Mouse (Mus musculus) embryonic facial prominence, embryonic 14.5 days (tissue): Measurements from ENCODE around the gene Tmed8. TPM values are rescaled to one million over a fixed set of nuclear protein-coding genes. Genes with fewer than 3 reads are reported as not detected.

ENCODE experiments used
- ATAC-seq: fragments of 200-750 bp; cut with Nextera tagmentation; 2 replicates; pipeline ENCODE4 v1.8.0; 2017; ENCODE audit warnings: low read depth, moderate number of reproducible peaks, moderate TSS enrichment
- DNase-seq: peaks from one replicate; pipeline ENCODE4 v3.0.0-alpha.2; 2015; ENCODE audit warnings: low spot score
- H3K27ac ChIP-seq: fragments of 300-500 bp; sonication (generic); replicated peaks from 2 replicates; pipeline ENCODE4 v1.5.1; 2014; ENCODE audit warnings: low read depth, mild to moderate bottlenecking, low read length, moderate library complexity
- H3K27me3 ChIP-seq: fragments of 300-500 bp; sonication (generic); replicated peaks from 2 replicates; pipeline ENCODE4 v1.6.1; 2014; ENCODE audit warnings: low read length; ENCODE audit not compliant: control insufficient read depth, insufficient read depth
- H3K36me3 ChIP-seq: fragments of 300-500 bp; sonication (generic); 2 replicates; pipeline ENCODE4 v1.6.1; 2014; ENCODE audit warnings: low read length, mixed read lengths; ENCODE audit not compliant: control insufficient read depth, insufficient read depth
- H3K4me1 ChIP-seq: fragments of 300-500 bp; sonication (generic); 2 replicates; pipeline ENCODE4 v1.6.1; 2014; ENCODE audit warnings: antibody characterized with exemption, low read length; ENCODE audit not compliant: control insufficient read depth, insufficient read depth
- H3K4me2 ChIP-seq: fragments of 300-500 bp; sonication (generic); 2 replicates; pipeline ENCODE4 v1.6.1; 2014; ENCODE audit warnings: low read depth, mild to moderate bottlenecking, low read length, moderate library complexity, mixed read lengths
- H3K4me3 ChIP-seq: fragments of 300-500 bp; sonication (generic); 2 replicates; pipeline ENCODE4 v1.5.1; 2014; ENCODE audit warnings: low read depth, mild to moderate bottlenecking, low read length
- H3K9ac ChIP-seq: fragments of 300-500 bp; sonication (generic); 2 replicates; pipeline ENCODE4 v1.6.1; 2014; ENCODE audit warnings: low read depth, mild to moderate bottlenecking, low read length, moderate library complexity, mixed read lengths
- H3K9me3 ChIP-seq: fragments of 300-500 bp; sonication (generic); 2 replicates; pipeline ENCODE4 v1.6.1; 2016; ENCODE audit warnings: low read length; ENCODE audit not compliant: control insufficient read depth
- WGBS: fragments of 180-500 bp; shearing (Covaris S2); extraction: QIAGEN DNeasy Blood & Tissue Kit; methylation state at CpG from one replicate; pipeline ENCODE4 v1.1.7; 2014; 5-methylcytosine and 5-hydroxymethylcytosine counted together
- polyA plus RNA-seq: library from polyadenylated mRNA; unstranded; fragments of >200 nt; fragmentation: Nextera tagmentation; extraction: Ambion mirVana; gene quantifications from 2 replicates; pipeline ENCODE4 v1.2.1, GENCODE M21; 2014

The Tmed8 gene
- polyA plus RNA-seq, 1 experiment from 2014 or later = 4.2 TPM

DNA sequence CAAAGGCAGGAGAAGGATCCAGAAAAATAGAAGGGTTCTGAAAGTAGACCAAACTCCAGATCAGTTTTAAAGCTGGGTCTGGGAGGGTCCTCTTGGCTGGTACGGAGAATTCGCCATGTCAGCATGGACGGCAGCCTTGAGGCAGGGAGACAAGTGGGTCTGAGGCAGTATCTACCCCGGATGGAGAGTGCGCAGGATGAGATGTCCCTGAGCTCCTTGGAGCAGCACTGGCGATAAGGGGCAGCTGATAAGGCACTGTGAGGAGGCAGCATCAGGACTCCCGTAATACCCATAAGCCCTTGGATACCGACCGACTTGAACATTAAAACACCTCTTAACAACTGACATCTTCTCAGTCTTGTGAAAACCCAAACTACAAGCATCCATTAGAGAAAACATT lies 67.5 kb downstream of the Tmed8 start:
- peaks cover 43% of the 10 kb centered on the region for H3K36me3 ChIP-seq
- H3K9ac ChIP-seq = no peak overlapping the region
- H3K4me1 ChIP-seq = no peaks in the 10 kb centered on the region
- H3K4me2 ChIP-seq = no peak overlapping the region
- no peak for DNase-seq
- no peaks in the 10 kb centered on the region for H3K27me3 ChIP-seq
- no peak overlapping the region for H3K4me3 ChIP-seq
- no peak overlapping the region for H3K27ac ChIP-seq
- no peaks in the 10 kb centered on the region for H3K9me3 ChIP-seq
- WGBS = 93% methylated on average over 9 of the region's 9 CpGs
- no peak for ATAC-seq

- no peak overlapping the region for H3K4me3 ChIP-seq
- ATAC-seq (no peak), DNase-seq (no peak)
- H3K9me3 ChIP-seq = no peaks in the 10 kb centered on the region
- H3K27ac ChIP-seq = no peak overlapping the region
- H3K4me2 ChIP-seq = no peak overlapping the region
- WGBS = 88% methylated on average over 6 of the region's 6 CpGs
- H3K27me3 ChIP-seq = no peaks in the 10 kb centered on the region
- no peak overlapping the region for H3K9ac ChIP-seq
- no peaks in the 10 kb centered on the region for H3K4me1 ChIP-seq
- H3K36me3 ChIP-seq = peaks cover 44% of the 10 kb centered on the region
Measured at GRCm38 (mm10) chr12:87132210-87132609, 68.0 kb downstream of the Tmed8 start.

DNA sequence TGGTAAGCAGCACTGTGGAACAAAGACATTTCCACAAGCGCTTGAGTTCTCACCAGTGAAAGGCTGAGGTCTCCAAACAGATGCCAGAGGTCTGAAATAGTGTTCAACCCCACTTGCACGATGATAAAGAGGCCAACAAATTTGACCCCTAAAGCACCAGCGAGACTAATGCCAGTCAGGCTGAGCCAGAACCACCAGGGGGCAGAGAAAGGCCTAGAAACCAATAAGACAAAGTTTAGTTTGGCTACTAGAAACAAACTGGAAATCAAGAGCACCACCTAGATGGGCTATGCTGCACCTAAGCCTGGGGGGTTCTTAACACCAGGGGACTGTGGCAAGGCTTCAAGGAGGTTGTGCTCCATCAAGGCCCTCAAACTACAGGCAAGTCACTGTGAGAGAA lies 68.6 kb downstream of the Tmed8 start:
- DNase-seq = peak; percentile 17

GRCm38 (mm10) chr12:87131181-87131580 lies 69.1 kb downstream of the Tmed8 start:
- Histone ChIP-seq H3K4me1 (no peaks in the 10 kb centered on the region), H3K4me3 (no peak overlapping the region), H3K27ac (no peak overlapping the region), H3K9me3 (no peaks in the 10 kb centered on the region), H3K27me3 (no peaks in the 10 kb centered on the region), H3K9ac (no peak overlapping the region), H3K4me2 (no peak overlapping the region), H3K36me3 (peaks cover 39% of the 10 kb centered on the region; the same call in 1 of the 2 replicates)
- ATAC-seq = no peak
- 83% methylated on average over 2 of the region's 2 CpGs for WGBS
- no peak for DNase-seq

More for the DNA sequence above, 68.6 kb downstream of the Tmed8 start:
- Histone ChIP-seq H3K9ac (no peak overlapping the region), H3K27ac (no peak overlapping the region), H3K9me3 (no peaks in the 10 kb centered on the region), H3K27me3 (no peaks in the 10 kb centered on the region), H3K4me2 (no peak overlapping the region), H3K4me1 (no peaks in the 10 kb centered on the region), H3K36me3 (peaks cover 40% of the 10 kb centered on the region; the same call in 1 of the 2 replicates), H3K4me3 (no peak overlapping the region)
- ATAC-seq = no peak
- WGBS = 73% methylated on average over 3 of the region's 3 CpGs

DNA sequence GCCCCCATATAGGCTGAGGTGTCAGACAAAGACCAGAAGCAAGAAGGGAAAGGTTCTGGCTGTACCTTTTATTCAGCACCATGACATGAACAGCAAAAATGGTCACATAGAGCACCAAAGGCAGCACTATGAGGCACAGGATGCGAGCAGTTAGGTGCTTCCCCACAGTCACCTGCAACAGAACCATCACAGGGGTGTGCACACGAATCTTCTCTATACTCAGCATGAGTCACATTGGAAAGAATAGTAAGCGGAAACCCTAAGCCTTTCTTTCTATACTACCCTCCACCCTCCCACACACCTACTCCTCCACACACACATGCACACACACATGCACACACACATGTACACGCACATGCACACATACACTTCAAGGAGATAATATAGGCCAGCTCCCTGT lies 70.0 kb downstream of the Tmed8 start:
- DNase-seq (no peak), ATAC-seq (no peak)
- Histone ChIP-seq H3K4me2 (no peak overlapping the region), H3K9ac (no peak overlapping the region), H3K9me3 (no peaks in the 10 kb centered on the region), H3K27ac (no peak overlapping the region), H3K4me1 (no peaks in the 10 kb centered on the region), H3K27me3 (no peaks in the 10 kb centered on the region), H3K4me3 (no peak overlapping the region), H3K36me3 (peaks cover 36% of the 10 kb centered on the region; the same call in 1 of the 2 replicates)
- 85% methylated on average over 4 of the region's 4 CpGs for WGBS

DNA sequence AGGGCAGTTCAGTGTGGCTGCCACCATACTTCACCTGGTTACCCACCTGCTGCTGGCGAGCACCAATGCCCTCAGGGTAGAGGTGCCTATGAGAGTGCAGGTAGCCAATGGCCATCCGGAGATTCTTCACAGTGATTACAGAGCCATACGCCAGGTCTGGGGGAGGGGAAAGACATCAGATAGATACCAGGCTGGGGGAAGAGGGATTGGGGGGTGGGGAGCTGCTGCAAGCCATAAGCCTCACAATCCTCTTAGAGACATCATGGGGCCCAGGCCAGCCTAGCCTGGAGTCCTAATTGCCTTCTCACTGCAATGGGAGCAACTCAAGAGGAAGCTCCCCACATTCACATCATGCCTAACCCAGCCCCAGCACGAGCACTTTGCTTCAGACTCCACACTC lies 73.0 kb downstream of the Tmed8 start:
- Histone ChIP-seq H3K4me2 (no peak overlapping the region), H3K36me3 (peaks cover 51% of the 10 kb centered on the region), H3K4me1 (no peaks in the 10 kb centered on the region), H3K27ac (no peak overlapping the region), H3K9me3 (no peaks in the 10 kb centered on the region), H3K27me3 (no peaks in the 10 kb centered on the region), H3K4me3 (no peak overlapping the region), H3K9ac (no peak overlapping the region)
- ATAC-seq (no peak), DNase-seq (no peak)
- WGBS = 64% methylated on average over 4 of the region's 4 CpGs

DNA sequence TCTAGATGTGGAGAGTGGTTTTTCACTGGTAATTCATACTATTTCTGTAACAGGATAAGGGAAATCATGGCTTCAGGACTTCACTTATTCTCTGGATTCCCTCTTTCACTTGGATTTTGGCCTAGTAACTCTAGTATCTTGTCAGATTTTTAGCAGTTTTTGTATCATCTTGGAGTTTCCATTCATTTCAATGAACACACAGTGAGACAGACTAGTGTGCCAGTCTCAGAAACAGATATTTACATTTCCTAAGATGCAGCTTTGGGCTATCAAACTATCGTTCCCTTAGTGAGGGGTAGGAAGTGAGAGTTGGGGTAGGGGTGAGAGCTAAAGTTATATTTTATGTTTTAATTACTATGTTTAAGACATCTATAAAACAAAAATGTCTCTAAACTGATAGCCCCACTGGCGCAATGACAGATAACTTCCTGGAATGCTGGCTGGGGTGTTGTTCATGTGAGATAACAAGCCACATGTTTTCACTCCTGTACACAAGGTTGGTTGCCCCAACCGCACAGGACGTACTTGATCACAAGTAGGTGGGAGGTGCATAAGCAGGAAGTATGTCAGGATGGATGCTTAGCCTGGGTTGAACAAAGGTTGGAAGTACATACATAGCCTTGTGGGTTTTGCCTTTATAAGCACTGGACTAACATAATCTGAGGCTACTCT lies 78.2 kb downstream of the Tmed8 start:
- Histone ChIP-seq H3K4me2 (no peak overlapping the region), H3K27ac (no peak overlapping the region), H3K27me3 (no peaks in the 10 kb centered on the region), H3K4me3 (no peak overlapping the region), H3K4me1 (no peaks in the 10 kb centered on the region), H3K9me3 (no peaks in the 10 kb centered on the region), H3K36me3 (peaks cover 49% of the 10 kb centered on the region), H3K9ac (no peak overlapping the region)
- no peak for ATAC-seq
- 93% methylated on average over 4 of the region's 4 CpGs for WGBS
- DNase-seq = no peak

Other genes starting within 250 kb of the Tmed8 start
- 2.3 and 3.2 TPM in 2 replicates for gene Zdhhc22, start 210.0 kb downstream of the Tmed8 start, polyA plus RNA-seq
- 0.74 and 1.4 TPM in 2 replicates for gene Tmem63c, start 179.1 kb downstream of the Tmed8 start, polyA plus RNA-seq
- gene Ngb, start 97.9 kb downstream of the Tmed8 start, polyA plus RNA-seq = 0.24 and 0.33 TPM in 2 replicates
- gene Gstz1, start 53.3 kb downstream of the Tmed8 start, polyA plus RNA-seq = 34.3 and 34.7 TPM in 2 replicates
- 18.5 and 21.3 TPM in 2 replicates for gene Pomt2, start 52.5 kb downstream of the Tmed8 start, polyA plus RNA-seq
- gene Samd15, start 731 bp downstream of the Tmed8 start, polyA plus RNA-seq = 1.2 TPM in 2 replicates
- 0.37 and 0.72 TPM in 2 replicates for gene Noxred1, start 38.3 kb upstream of the Tmed8 start, polyA plus RNA-seq
- gene Vipas39, start 65.8 kb upstream of the Tmed8 start, polyA plus RNA-seq = 35.1 and 45.5 TPM in 2 replicates
- gene Ahsa1, start 66.0 kb upstream of the Tmed8 start, polyA plus RNA-seq = 182 and 187 TPM in 2 replicates
- 0.75 and 0.92 TPM in 2 replicates for gene Ism2, start 99.3 kb upstream of the Tmed8 start, polyA plus RNA-seq
- gene Sptlc2, start 187.9 kb upstream of the Tmed8 start, polyA plus RNA-seq = 73.3 and 77.1 TPM in 2 replicates
- 282 and 304 TPM in 2 replicates for gene Slirp, start 243.4 kb upstream of the Tmed8 start, polyA plus RNA-seq
- 36.7 and 39.4 TPM in 2 replicates for gene Alkbh1, start 243.6 kb upstream of the Tmed8 start, polyA plus RNA-seq